Mouse (Mus musculus) bone marrow macrophage, adult 2 months (primary cell): Measurements from ENCODE around the gene Ptpn11. TPM values are rescaled to one million over a fixed set of nuclear protein-coding genes. Genes with fewer than 3 reads are reported as not detected.

ENCODE experiments used
- H3K27ac ChIP-seq: 2 replicates; pipeline ENCODE4 v1.5.1; 2012; ENCODE audit warnings: low read depth, low read length; ENCODE audit not compliant: insufficient read depth
- H3K4me1 ChIP-seq: 2 replicates; pipeline ENCODE4 v1.6.1; 2012; ENCODE audit warnings: low read length; ENCODE audit not compliant: control insufficient read depth, insufficient read depth
- H3K4me3 ChIP-seq: 2 replicates; pipeline ENCODE4 v1.5.1; 2012; ENCODE audit warnings: mild to moderate bottlenecking, low read length, moderate library complexity; ENCODE audit not compliant: insufficient read depth
- CTCF ChIP-seq: IDR thresholded peaks from 2 replicates; pipeline ENCODE4 v1.5.1; 2012; ENCODE audit warnings: low read depth, mild to moderate bottlenecking, low read length, moderate library complexity
- POLR2A ChIP-seq: IDR thresholded peaks from 2 replicates; pipeline ENCODE4 v1.6.1; 2012; ENCODE audit warnings: mild to moderate bottlenecking, low read depth, low read length, borderline replicate concordance
- polyA plus RNA-seq: library from polyadenylated mRNA; stranded (reverse); fragments of >200 nt; gene quantifications from 2 replicates; pipeline ENCODE4 v1.2.4, GENCODE M21; 2012; ENCODE audit not compliant: missing spikeins, insufficient read depth, insufficient read length

Ptpn11 gene
- polyA plus RNA-seq, 1 experiment: 28.3 TPM

DNA sequence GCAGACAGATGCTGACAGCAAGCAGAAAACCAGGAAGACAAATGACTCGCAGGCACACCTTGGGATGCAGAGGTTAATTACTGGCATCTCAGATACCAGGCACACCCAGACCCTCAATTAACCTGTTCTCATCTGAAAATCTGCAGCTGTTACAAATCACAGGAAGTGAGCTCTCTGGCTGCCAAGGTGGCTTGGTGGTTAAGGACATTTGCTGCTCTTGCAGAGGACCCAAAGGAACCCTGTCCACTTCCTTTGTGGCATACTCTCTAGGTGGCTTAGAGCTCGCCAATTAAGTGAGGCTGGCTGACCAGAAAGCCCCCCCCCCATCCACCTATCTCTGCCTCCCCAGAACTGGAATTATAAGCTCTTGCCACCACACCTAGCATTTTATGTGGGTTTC, 91.1 kb downstream of the Ptpn11 start:
- TF ChIP-seq CTCF (no peak), POLR2A (no peak)
- H3K4me1 ChIP-seq: no peaks in the 10 kb centered on the region
- H3K27ac ChIP-seq: no peak overlapping the region
- no peak overlapping the region for H3K4me3 ChIP-seq

DNA sequence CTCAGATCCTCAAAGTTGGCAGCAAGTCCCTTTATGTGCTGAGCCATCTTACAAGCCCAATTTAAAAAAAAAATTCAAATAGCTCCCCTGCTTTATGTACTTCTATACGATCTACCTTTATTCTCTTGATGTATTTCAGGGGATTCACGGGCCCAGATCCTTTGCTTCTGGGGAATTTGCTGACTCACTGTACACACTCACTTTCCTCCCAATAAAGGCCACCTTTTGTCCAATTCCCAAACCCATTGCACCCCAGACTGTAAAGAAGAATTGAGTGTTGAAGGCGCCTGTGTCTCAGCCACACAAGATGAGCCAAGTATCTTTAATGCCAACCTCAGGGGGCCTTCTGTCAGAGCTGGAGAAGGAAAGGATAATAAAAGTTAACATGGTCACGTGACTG, 93.2 kb downstream of the Ptpn11 start:
- no peak for TF ChIP-seq POLR2A
- Histone ChIP-seq H3K27ac (no peak overlapping the region), H3K4me1 (no peaks in the 10 kb centered on the region), H3K4me3 (no peak overlapping the region)

DNA sequence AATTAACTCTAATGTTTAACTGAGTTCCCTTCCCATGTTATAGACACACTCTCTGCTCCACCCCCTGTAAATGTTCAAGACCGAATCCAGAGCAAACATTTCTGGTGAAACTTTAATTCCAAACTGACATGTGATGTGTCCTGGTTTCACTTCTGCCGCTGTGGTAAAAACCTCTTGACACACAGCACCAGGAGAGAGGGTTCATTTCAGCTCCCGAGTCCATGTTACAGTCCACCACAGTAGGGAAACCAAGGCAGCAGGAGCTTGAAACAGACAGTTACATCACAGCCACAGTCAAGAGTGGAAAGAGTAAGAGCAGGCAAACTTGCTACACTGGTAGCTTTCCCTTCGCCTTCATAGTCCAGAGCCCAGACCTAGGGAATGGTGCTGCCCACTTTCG, 94.5 kb downstream of the Ptpn11 start:
- Histone ChIP-seq H3K4me1 (no peaks in the 10 kb centered on the region), H3K27ac (no peak overlapping the region), H3K4me3 (no peak overlapping the region)
- no peak for TF ChIP-seq CTCF
- TF ChIP-seq POLR2A: no peak

DNA sequence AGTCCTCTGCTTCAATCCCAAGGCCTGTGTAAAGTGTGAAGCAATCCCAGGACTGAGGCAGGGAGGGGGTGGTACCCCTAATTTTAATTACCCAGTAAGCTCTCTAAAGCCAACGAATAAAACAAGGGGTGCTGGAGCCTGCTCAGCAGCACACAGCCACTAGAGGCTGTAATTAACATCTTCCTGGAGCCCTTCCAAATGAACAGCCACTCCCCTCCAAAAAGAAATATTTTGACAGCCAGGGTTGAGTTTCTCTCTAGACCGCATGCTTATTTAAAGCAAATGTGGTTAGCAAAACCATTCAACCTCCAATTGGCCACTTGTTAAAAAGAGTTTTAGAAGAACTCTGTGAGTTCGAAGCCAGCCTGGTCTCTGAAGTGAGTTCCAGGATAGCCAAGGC, 97.9 kb downstream of the Ptpn11 start:
- TF ChIP-seq CTCF (no peak), POLR2A (no peak)
- Histone ChIP-seq H3K4me3 (no peak overlapping the region), H3K27ac (no peak overlapping the region), H3K4me1 (no peaks in the 10 kb centered on the region)

DNA sequence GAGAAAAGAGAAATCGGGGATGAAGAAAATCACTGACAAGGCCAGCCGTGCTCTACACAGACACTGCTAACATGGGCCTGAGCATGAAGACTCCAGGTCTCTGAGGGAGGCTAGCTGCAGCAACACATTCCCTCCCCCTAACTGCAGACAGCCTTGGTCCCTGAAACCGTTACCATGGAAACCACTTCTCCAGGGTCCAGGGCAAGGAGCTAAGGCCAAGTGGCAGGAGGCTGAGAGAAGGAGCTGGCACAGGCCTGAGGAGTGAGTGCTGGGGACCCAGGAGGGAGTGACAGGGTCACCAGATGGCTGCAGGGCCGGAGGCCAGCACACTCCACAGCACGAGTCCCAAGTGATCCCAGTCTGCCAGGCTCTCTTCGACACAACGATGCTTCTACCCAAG, 101.5 kb downstream of the Ptpn11 start:
- no peak overlapping the region for H3K4me3 ChIP-seq
- no peak overlapping the region for H3K27ac ChIP-seq
- no peaks in the 10 kb centered on the region for H3K4me1 ChIP-seq
- TF ChIP-seq CTCF: no peak
- TF ChIP-seq POLR2A: no peak

DNA sequence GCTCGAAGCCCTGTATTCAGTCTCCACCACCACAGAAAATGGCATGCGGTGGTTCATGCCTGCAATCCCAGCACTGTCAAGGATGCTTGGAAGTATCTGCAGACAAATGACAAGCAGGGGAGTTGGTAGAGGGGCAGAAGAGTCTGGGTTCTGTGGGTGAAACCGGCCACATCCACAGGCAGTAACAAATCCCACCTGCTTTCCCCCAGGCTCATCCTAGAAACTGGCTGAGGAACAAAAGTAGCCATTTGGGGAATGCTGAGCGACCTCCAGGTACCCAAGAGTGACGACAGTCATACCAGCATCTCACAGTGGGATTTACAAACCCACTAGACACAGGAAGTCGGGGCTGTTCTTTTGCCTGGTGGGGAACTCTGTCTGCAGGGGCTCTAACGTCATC, 103.5 kb downstream of the Ptpn11 start:
- no peak for TF ChIP-seq POLR2A
- no peak for TF ChIP-seq CTCF
- Histone ChIP-seq H3K4me1 (no peaks in the 10 kb centered on the region), H3K27ac (no peak overlapping the region), H3K4me3 (no peak overlapping the region)

DNA sequence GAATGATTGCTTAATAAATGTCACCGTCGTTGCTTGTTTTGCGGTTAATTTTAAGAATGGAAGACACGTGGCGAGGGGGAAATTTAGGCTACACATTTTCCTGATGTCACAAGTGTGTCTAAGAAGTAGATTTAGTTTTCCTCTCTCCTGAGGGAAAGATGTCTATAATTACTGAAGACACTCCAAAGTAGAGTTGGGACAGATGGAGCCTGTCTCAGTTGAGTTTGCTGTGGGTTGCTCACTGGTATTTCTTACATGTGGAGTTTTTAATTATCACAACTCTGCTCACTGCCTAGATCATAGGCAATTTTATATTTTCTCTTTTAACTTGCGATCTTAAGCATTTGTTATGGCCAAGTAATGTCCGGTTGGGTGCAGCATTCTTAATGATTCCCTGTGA, 108.6 kb downstream of the Ptpn11 start:
- TF ChIP-seq CTCF (no peak), POLR2A (no peak)
- Histone ChIP-seq H3K27ac (no peak overlapping the region), H3K4me3 (no peak overlapping the region), H3K4me1 (no peaks in the 10 kb centered on the region)

DNA sequence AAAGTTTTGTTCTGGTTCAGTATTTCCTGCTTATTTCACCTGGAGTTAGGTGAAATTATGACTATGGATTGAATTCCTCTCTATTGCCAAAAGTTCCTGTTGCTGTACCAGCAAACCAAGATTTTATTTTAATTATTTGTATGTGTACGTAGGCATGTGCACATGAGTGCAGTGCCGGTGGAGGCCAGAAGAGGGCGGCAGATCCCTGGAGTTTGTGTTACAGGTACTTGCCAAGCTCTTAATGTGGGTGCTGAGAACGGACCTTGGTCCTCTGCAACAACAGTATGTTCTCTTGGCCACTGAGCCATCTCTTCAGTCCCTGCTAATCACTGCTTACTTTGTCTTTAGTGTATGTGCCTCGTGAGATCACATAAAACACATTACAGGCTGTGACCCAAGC, 109.4 kb downstream of the Ptpn11 start:
- no peak for TF ChIP-seq CTCF
- TF ChIP-seq POLR2A: no peak
- H3K27ac ChIP-seq: no peak overlapping the region
- no peak overlapping the region for H3K4me3 ChIP-seq
- no peaks in the 10 kb centered on the region for H3K4me1 ChIP-seq

Other genes starting within 250 kb of the Ptpn11 start
- gene Rph3a, start 181.3 kb downstream of the Ptpn11 start, polyA plus RNA-seq: not detected in 2 replicates
- 1,191 and 1,194 TPM in 2 replicates for gene Rpl6, start 13.1 kb upstream of the Ptpn11 start, polyA plus RNA-seq
- 11.5 and 11.7 TPM in 2 replicates for gene Hectd4, start 28.8 kb upstream of the Ptpn11 start, polyA plus RNA-seq
- gene Trafd1, start 194.2 kb upstream of the Ptpn11 start, polyA plus RNA-seq: 233 and 235 TPM in 2 replicates
- 9.9 and 14.0 TPM in 2 replicates for gene Naa25, start 206.5 kb upstream of the Ptpn11 start, polyA plus RNA-seq